Mouse (Mus musculus) forebrain, embryonic 10.5 days (tissue): ENCODE data around the gene Btn1a1. TPM values are rescaled to one million over a fixed set of nuclear protein-coding genes. Genes with fewer than 3 reads are reported as not detected.
A peak's percentile ranks its signal among the peaks of the same experiment; 100 is the strongest.

ENCODE experiments used
- DNase-seq: peaks from one replicate; pipeline ENCODE4 v3.0.0-alpha.2; 2017; ENCODE audit warnings: low spot score; ENCODE audit errors: extremely low spot score
- H3K27ac ChIP-seq: fragments of 300-500 bp; sonication (generic); 2 replicates; pipeline ENCODE4 v1.5.1; 2016; ENCODE audit warnings: mild to moderate bottlenecking
- H3K27me3 ChIP-seq: fragments of 300-500 bp; sonication (generic); 2 replicates; pipeline ENCODE4 v1.6.1; 2016; ENCODE audit warnings: mild to moderate bottlenecking; ENCODE audit not compliant: poor library complexity, severe bottlenecking
- H3K36me3 ChIP-seq: fragments of 300-500 bp; sonication (generic); replicated peaks from 2 replicates; pipeline ENCODE4 v1.6.1; 2016; ENCODE audit warnings: mild to moderate bottlenecking, moderate library complexity
- H3K4me1 ChIP-seq: fragments of 300-500 bp; sonication (generic); 2 replicates; pipeline ENCODE4 v1.6.1; 2016
- H3K4me3 ChIP-seq: fragments of 300-500 bp; sonication (generic); 2 replicates; pipeline ENCODE4 v1.5.1; 2016; ENCODE audit warnings: mild to moderate bottlenecking, moderate library complexity
- H3K9me3 ChIP-seq: fragments of 300-500 bp; sonication (generic); 2 replicates; pipeline ENCODE4 v1.6.1; 2016; ENCODE audit warnings: mild to moderate bottlenecking, moderate library complexity
- WGBS: fragments of 180-500 bp; shearing (Covaris S2); methylation state at CpG from one replicate; pipeline ENCODE4 v1.1.7; 2016; 5-methylcytosine and 5-hydroxymethylcytosine counted together
- polyA plus RNA-seq: library from polyadenylated mRNA; unstranded; fragments of >200 nt; fragmentation: Nextera tagmentation; extraction: Ambion mirVana; gene quantifications from 2 replicates; pipeline ENCODE4 v1.2.1, GENCODE M21; 2016

Gene Btn1a1
- polyA plus RNA-seq, 1 experiment from 2014 or later = not detected

DNA sequence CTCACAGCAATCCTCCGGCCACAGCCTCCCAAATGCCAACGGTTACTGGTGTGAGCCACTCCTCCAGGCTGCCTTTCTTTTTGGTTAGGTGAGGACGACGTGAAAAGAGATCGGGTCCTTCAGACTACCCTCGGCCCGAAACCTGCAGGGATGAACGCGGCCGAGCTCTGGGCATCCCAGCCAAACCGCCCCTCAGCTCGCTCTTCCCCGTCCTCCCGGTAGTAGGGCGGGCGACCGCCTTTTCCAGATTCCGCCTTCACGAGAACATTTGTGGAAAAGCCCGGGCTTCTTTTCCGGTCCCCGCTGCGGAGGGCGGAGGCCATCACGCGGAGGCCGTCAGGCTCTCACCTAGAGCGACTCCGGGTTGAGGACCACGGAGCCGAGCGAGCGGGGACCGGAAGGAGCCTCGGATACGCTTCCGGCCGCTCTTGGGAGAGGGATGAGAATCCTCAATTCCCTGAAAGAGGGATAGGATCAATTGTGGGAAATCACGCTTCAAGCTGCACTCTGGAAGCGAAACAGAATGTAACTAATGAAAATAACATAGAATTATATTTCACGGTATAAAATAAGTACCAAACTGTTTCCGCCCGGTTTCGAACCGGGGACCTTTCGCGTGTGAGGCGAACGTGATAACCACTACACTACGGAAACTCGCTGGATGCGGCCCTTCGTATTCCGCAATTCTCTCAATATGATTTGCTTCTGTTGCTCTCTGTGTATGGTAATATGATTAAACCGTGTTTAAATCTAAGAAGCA, 20.0 kb downstream of the Btn1a1 start:
- peak overlapping the region; percentile 98 for H3K27ac ChIP-seq
- WGBS = under 1% methylated on average over 55 of the region's 55 CpGs
- H3K27me3 ChIP-seq = no peaks in the 10 kb centered on the region
- DNase-seq = peak; percentile 90
- H3K36me3 ChIP-seq = no peaks in the 10 kb centered on the region
- peak overlapping the region; percentile 78 for H3K4me3 ChIP-seq
- H3K4me1 ChIP-seq = peaks cover 22% of the 10 kb centered on the region
- H3K9me3 ChIP-seq = no peaks in the 10 kb centered on the region

DNA sequence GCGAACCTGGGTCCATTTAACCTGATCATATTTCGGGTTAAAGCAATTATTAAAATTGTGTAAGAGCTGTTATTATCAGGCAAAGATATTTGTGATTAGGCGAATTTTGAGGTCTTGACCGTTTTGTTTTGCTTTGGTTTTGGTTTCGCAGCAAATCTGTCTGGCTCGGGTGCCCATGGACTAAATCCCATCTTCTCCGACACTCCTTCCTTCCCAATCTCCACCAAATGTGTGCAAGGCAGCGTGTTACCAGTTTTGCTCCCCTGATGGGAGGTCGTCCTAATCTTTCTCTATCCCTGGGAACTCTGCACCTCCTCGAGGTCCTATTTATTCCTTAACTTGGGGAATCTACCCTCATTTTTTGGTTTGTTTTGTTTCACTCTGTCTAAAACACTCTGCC, 20.5 kb downstream of the Btn1a1 start:
- H3K27ac ChIP-seq = peak overlapping the region; percentile 98
- peak overlapping the region; percentile 78 for H3K4me3 ChIP-seq

DNA sequence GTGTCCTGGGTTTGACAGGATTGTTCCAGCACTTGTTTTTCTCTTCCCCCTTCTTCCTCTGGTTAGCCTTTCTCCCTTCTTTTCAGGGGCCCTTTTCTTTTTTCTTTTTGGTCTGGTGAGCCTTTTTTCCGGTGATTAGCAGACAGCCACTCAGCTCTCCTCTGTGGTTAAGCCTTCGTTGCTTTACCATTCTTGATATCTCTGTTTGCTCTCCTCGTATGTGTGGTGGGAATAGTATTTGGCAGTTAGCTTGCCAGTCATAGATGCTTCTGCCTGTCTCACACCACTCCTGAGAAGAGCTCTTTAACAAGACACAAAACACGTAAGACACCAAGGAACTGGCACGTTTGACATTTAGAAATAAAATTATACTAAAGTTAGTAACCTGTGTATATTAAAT, 21.2 kb downstream of the Btn1a1 start:
- Histone ChIP-seq H3K36me3 (no peaks in the 10 kb centered on the region), H3K27me3 (no peaks in the 10 kb centered on the region), H3K4me1 (peaks cover 22% of the 10 kb centered on the region), H3K9me3 (no peaks in the 10 kb centered on the region), H3K27ac (peak overlapping the region; percentile 98; the same call in 1 of the 2 replicates), H3K4me3 (peak overlapping the region; percentile 78)
- DNase-seq = no peak
- 47% methylated on average over 5 of the region's 5 CpGs for WGBS

More for the DNA sequence above, 20.5 kb downstream of the Btn1a1 start:
- H3K9me3 ChIP-seq = no peaks in the 10 kb centered on the region
- no peaks in the 10 kb centered on the region for H3K36me3 ChIP-seq
- H3K27me3 ChIP-seq = no peaks in the 10 kb centered on the region
- DNase-seq = no peak
- WGBS = 3% methylated on average over 10 of the region's 10 CpGs
- peaks cover 22% of the 10 kb centered on the region for H3K4me1 ChIP-seq

DNA sequence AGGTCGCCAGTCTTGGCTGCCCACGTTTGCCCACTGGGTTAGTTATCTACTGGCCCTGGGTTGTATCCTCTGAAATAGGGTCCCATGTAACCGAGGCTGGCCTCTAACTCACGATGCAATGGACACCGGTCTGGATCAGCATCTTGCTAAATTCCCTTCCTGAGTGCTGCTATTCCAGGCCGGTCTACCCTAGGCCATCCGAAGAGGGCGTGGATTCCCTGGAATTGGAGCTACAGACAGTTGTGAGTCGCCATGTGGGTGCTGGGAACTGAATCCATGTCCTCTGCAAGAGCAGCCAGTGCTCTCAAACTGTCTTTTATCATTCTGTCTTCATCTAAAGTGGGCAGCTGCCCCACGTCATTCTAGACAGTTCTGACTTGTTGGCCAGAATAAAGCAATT, 25.8 kb downstream of the Btn1a1 start:
- 64% methylated on average over 10 of the region's 10 CpGs for WGBS
- Histone ChIP-seq H3K4me3 (no peak overlapping the region), H3K9me3 (no peaks in the 10 kb centered on the region)

DNA sequence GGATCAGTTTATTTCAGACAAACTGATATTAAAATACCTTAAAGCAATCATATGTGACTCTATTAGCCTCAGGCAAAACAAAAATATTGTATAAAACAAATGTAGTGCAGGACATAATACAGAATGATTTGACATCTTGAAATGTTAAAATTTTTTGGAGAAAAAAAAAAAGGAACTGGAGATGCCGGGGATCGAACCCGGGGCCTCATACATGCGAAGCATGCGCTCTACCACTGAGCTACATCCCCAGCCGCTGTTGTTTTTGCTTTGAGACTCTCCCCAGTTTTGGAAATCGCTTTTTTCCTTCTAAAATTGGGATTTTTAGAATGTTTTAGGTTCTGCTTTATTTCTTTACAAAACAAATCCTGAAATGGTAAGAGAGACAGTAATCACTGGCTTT, 27.2 kb downstream of the Btn1a1 start:
- 0 out of 2 replicates have a peak overlapping the region, but pooled peaks have one; percentile 44 for H3K27ac ChIP-seq
- H3K4me1 ChIP-seq = peaks cover 30% of the 10 kb centered on the region
- H3K27me3 ChIP-seq = no peaks in the 10 kb centered on the region
- H3K36me3 ChIP-seq = no peaks in the 10 kb centered on the region
- DNase-seq = no peak
- H3K4me3 ChIP-seq = peak overlapping the region; percentile 69
- H3K9me3 ChIP-seq = no peaks in the 10 kb centered on the region
- under 1% methylated on average over 7 of the region's 7 CpGs for WGBS

More for the DNA sequence above, 25.8 kb downstream of the Btn1a1 start:
- DNase-seq = no peak
- H3K27me3 ChIP-seq = no peaks in the 10 kb centered on the region
- H3K36me3 ChIP-seq = no peaks in the 10 kb centered on the region
- H3K4me1 ChIP-seq = peaks cover 24% of the 10 kb centered on the region
- no peak overlapping the region for H3K27ac ChIP-seq

DNA sequence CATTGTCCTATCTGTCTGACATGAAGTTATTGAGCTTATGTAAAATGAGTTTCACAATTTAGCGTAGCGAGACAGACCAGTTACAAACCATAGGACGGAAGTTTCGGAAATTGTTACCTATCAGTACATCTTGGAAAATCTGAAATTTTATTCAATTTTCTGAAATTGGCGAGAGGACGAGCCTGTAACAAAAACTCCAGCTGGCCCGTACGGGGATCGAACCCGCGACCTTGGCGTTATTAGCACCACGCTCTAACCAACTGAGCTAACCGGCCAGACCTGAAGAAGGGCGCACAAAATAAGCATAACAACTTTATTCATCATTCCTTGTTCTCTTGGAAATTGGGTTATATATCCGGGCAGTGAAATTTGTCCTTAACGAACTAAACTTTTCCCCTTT, 27.8 kb downstream of the Btn1a1 start:
- Histone ChIP-seq H3K4me1 (peaks cover 35% of the 10 kb centered on the region), H3K36me3 (no peaks in the 10 kb centered on the region), H3K27ac (peak overlapping the region; percentile 70), H3K27me3 (no peaks in the 10 kb centered on the region), H3K4me3 (peak overlapping the region; percentile 69), H3K9me3 (no peaks in the 10 kb centered on the region)
- WGBS = under 1% methylated on average over 17 of the region's 17 CpGs
- DNase-seq = peak; percentile 87

DNA sequence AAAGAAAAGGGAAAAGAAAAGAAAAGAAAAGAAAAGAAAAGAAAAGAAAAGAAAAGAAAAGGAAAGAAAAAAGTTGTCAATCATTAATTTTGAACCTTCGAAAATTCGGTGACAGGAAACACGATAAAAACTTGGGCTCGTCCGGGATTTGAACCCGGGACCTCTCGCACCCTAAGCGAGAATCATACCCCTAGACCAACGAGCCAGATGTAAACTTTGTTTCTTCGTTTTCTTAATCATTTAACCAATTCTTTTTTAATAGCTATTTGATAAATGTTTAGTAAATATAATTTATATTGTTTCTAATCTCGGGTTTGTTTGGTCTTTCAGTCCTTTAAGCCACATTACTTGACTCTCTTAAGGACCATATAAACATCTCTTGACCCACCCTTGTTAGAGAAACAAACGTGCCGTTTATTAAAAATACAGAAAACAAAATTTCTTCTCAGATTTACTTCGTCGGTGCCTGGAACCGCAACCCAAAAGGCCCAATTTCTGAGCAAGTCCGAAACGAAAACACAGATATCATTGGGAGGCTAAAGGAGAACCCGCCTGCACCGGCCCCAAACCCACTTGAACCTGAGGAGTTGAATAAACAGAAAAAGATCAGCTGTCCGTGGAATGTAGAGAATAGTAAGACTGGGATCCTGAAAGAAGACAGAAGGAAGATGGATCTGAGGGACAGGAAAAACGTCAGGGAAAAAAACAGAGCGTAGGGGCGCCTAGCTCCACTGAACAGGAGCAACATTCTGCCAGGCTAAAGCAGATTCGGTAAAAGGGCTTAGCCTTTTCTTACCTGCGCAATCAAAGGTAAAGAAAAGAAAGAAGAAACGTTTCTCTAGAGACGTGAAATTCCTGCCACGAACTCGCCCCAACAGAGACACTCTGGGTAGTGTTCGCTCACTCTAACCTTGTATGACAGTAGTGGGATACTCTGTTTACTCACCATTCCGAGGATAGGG, 28.6 kb downstream of the Btn1a1 start:
- peak; percentile 44 for DNase-seq
- H3K4me3 ChIP-seq = peak overlapping the region; percentile 69
- peaks cover 35% of the 10 kb centered on the region for H3K4me1 ChIP-seq
- no peaks in the 10 kb centered on the region for H3K36me3 ChIP-seq
- H3K27me3 ChIP-seq = no peaks in the 10 kb centered on the region
- H3K27ac ChIP-seq = peak overlapping the region; percentile 70
- H3K9me3 ChIP-seq = no peaks in the 10 kb centered on the region
- WGBS = under 1% methylated on average over 32 of the region's 32 CpGs

DNA sequence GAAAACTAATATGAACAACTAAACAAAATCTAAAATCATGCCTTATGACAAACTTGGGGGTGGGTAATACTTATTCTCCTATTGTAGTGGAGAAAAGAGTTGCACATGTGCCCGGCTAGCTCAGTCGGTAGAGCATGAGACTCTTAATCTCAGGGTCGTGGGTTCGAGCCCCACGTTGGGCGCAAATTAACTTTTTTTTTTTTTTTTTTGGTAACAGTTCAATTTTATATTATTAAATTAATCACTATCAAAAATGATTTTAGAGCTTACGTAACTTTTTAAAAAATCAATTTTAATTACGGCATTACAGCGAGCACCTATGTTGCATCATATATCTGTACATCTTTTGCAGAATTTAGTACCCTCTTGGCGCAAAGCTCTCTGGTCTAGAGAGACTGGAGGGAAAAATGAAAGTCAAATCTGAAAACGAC, 29.5 kb downstream of the Btn1a1 start:
- WGBS = under 1% methylated on average over 11 of the region's 11 CpGs
- no peak for DNase-seq
- no peaks in the 10 kb centered on the region for H3K27me3 ChIP-seq
- no peak overlapping the region for H3K27ac ChIP-seq
- no peaks in the 10 kb centered on the region for H3K9me3 ChIP-seq
- H3K4me1 ChIP-seq = peaks cover 35% of the 10 kb centered on the region
- peak overlapping the region; percentile 69 for H3K4me3 ChIP-seq
- no peaks in the 10 kb centered on the region for H3K36me3 ChIP-seq

DNA sequence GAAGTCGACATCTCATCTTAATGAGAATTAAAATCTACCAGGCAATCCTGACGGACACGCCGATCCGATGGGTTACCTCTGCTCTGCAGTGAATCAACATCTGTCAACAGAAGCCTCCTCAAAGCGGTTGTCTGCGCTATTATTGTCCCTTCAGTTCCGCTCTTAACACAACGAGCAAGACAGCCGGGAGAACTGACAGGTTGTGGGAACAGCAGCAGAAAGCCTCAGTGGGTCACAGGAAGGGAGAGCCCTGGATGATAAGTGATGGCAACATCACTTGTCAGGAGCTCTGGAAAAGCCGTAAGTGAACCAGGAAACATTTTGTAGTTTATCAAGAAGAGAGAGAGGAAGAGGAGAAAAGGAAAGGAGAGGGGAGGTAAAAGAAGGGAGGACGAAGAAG, 30.0 kb downstream of the Btn1a1 start:
- peak overlapping the region; percentile 31 for H3K27ac ChIP-seq
- no peaks in the 10 kb centered on the region for H3K27me3 ChIP-seq
- H3K9me3 ChIP-seq = no peaks in the 10 kb centered on the region
- no peaks in the 10 kb centered on the region for H3K36me3 ChIP-seq
- H3K4me1 ChIP-seq = peaks cover 35% of the 10 kb centered on the region
- 1% methylated on average over 12 of the region's 12 CpGs for WGBS
- H3K4me3 ChIP-seq = peak overlapping the region; percentile 69
- no peak for DNase-seq

DNA sequence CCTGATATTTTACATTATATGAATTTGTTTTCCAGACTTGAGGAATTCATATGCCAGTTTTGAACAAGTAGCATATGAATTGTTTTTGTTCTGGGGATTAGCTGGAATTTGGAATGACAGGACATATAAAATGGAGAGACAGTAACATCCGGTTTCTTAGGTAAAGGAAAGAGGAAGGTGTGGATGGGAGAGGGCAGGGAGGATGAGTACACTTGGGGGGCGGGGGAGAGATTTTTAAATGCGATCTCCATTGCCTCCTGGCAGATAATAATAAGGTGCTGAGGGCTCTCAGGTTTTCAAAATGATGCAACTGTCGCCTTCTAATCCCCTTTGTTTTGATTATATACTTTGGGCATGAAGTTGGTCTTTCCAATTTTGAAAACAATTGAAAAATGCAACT, 30.5 kb downstream of the Btn1a1 start:
- no peaks in the 10 kb centered on the region for H3K27me3 ChIP-seq
- H3K9me3 ChIP-seq = no peaks in the 10 kb centered on the region
- DNase-seq = no peak
- 16% methylated on average over 4 of the region's 4 CpGs for WGBS
- peak overlapping the region; percentile 69 for H3K4me3 ChIP-seq
- H3K36me3 ChIP-seq = no peaks in the 10 kb centered on the region
- H3K4me1 ChIP-seq = peaks cover 35% of the 10 kb centered on the region
- H3K27ac ChIP-seq = no peak overlapping the region

DNA sequence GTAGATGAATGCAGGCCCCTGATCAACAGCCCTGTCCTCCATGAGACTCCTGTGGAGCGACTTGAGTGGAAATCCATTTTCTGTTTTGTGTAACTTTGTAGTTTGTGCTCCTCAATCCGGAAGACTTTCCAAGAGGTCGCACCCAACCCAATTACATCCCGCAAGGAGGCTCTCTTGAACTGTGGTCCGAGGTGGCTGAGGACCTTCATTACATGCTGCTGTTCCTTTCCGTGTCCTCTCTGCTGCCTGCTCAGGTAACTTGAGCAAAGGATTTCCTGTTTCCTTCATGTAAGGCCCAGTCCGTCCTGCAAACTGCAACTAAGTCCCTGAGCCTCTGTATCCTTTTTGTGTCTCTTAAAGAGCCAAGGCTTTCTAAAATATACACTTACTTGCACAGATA, 31.3 kb downstream of the Btn1a1 start:
- no peak for DNase-seq
- Histone ChIP-seq H3K27me3 (no peaks in the 10 kb centered on the region), H3K36me3 (no peaks in the 10 kb centered on the region), H3K4me1 (peaks cover 42% of the 10 kb centered on the region), H3K4me3 (peak overlapping the region; percentile 69), H3K27ac (no peak overlapping the region; the same call in 1 of the 2 replicates), H3K9me3 (no peaks in the 10 kb centered on the region)
- WGBS = 4% methylated on average over 7 of the region's 7 CpGs

DNA sequence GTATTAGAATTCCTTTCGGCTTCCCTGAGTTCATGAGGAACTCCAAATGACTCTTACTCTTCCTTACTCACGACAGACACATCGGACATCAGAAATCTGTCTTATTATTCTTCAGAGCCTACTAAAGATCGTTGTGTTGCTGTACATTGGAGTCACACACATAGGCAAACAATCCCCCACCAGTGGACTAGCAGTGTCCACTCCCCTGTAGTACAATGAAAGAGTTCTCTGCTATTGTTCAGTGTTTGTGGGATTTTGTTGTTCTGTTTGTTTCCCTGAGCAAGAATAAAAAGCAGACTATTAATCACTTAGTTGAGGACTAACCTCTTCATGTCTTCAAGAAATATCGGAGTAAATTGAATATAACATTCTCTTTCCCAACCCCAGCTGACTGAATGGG, 31.9 kb downstream of the Btn1a1 start:
- no peak overlapping the region for H3K27ac ChIP-seq
- peak overlapping the region; percentile 69 for H3K4me3 ChIP-seq
- WGBS = 56% methylated on average over 5 of the region's 5 CpGs
- no peaks in the 10 kb centered on the region for H3K36me3 ChIP-seq
- no peaks in the 10 kb centered on the region for H3K27me3 ChIP-seq
- no peak for DNase-seq
- H3K9me3 ChIP-seq = no peaks in the 10 kb centered on the region
- peaks cover 41% of the 10 kb centered on the region for H3K4me1 ChIP-seq

DNA sequence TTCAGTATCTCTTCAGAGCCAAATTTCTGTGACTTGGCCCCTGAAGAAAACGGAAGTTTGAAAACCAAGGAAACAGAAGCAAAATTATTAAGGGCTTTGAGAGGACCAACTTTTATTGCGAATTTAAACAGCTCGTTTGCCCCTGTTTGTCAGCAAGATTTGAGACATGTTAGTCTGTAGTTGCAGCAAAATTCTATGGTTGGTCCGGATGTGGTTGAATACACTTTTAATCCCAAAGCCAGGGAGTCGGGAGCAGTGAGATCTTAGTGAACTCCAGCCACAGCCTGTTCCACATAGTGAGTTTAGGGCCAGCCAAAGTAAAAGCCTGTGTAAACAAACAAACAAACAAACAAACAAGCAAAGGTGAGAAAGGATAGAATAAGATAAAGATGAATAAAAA, 32.5 kb downstream of the Btn1a1 start:
- Histone ChIP-seq H3K27me3 (no peaks in the 10 kb centered on the region), H3K4me1 (peaks cover 42% of the 10 kb centered on the region), H3K4me3 (peak overlapping the region; percentile 69), H3K9me3 (no peaks in the 10 kb centered on the region), H3K36me3 (no peaks in the 10 kb centered on the region), H3K27ac (peak overlapping the region; percentile 70)
- WGBS = 16% methylated on average over 5 of the region's 5 CpGs
- DNase-seq = no peak
